Mouse (Mus musculus) left cerebral cortex, postnatal 4 days (tissue): ENCODE results near the gene Vmn2r56. TPM values are rescaled to one million over a fixed set of nuclear protein-coding genes. Genes with fewer than 3 reads are reported as not detected.
"Not testable (repeated sequence)": the region's sequence is repeated elsewhere in the genome, so short reads cannot be mapped to it uniquely, and the experiment has no call there.

Experiments used
- DNase-seq: peaks from one replicate; pipeline ENCODE4 v3.0.0-alpha.2; 2022
- intact Hi-C: fragments of 180-260 bp; cut with DNase I; formaldehyde crosslinking; loops from one replicate; pipeline ENCODE4 v1.15.1; 2025
- total RNA-seq, 2 experiments: library from RNA; stranded (reverse); gene quantifications; 2 replicates each; pipeline ENCODE4 v1.2.3; 2021

The Vmn2r56 gene
- total RNA-seq: under 1 TPM in 1 of 2 experiments, not detected in 1; 0.06 TPM

DNA sequence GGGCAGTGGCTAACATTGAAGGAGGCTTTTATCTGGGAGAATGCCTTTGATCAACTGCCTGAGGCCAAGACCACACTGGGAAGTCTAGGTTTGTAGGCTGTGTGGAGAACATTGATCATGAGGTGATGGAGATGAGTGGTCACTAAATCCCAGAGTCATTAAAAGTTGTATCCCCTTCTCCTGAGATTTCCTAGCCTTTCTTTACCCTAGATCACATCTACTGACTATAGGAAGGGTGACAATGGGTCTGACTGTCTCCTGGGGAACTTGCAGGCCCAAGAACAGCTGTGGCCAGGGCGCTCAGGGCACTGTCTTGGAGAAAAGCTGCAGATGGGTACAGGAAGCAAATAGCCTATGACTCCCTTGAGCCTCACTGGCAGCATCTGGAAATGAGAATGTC lies at the start of gene Vmn2r56:
Gene Vmn2r56, minus strand, starts transcription at position 101 of the 400 bp plus-strand sequence.
- intact Hi-C loops: no loop called here
- no peak for DNase-seq

DNA sequence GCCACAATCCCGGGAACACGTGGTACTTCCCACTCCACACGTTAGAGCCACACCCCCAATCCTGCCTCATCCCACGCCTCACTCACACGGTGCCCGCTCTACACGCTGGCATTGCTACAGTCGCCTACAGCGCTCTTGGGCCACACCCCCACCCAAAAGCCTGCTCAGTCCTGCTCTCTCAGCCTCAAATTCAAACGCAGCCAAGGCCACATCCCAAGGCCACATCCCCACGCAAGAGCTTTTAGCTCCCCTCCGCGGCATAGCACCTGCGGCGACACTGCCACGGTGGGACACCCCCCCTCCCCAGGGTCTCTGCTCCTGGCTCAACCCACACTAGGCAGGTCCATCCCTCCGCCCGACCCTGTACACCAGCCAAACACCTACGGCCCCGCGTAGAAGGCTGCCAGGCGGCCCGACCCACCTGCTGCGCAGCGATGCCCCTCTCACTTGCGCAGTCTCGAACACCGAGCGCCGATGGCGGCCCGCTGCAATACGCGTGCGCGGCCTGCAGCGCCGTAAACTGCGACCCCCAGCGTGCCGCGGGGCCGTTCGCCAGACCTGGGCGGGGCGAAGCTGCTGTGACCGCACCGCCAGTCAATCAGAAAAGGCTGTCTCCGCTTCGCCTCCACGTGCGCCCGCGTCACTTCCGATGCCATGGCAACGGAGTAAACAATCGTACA lies 45.5 kb upstream of the Vmn2r56 start:
- intact Hi-C loops: no loop called here
- peak; percentile 93 for DNase-seq

DNA sequence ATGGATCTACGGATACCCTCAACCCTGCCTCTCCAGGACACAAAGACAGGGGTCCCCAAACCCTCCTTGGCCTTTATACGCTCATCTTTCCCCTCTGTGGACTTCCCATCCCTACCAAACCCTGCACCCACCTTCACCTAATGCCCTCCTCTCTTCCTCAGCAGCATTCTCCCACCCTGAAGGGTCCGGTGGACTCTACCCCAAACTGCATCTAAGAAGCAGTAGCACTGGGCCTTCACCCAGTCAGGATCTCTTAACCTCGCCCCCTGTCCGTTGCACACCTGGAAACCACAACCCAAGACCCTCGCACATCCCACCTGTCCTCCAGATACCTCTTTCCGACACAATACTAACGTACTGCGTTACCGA lies 45.0 kb upstream of the Vmn2r56 start:
- intact Hi-C loops: no loop called here
- no peak for DNase-seq

DNA sequence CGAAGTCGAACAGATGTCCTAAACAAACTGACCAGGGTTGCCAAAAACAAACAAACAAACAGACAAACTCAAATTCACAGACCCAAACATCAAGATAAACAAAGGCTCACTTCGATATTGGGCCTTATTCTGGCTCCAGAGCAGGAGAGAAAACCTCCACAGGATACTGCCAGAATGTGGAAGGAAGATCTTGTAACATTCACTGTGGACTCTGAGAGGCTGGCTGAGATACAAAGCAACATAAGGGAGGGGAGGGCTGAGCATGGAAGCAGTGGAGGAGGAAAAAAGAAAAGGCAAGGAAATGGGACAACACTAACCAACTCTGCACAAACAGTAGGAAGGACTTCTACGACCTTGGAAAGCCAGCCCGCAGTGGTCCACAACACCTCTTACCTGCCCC lies 44.3 kb upstream of the Vmn2r56 start:
- intact Hi-C loops: no loop called here

DNA sequence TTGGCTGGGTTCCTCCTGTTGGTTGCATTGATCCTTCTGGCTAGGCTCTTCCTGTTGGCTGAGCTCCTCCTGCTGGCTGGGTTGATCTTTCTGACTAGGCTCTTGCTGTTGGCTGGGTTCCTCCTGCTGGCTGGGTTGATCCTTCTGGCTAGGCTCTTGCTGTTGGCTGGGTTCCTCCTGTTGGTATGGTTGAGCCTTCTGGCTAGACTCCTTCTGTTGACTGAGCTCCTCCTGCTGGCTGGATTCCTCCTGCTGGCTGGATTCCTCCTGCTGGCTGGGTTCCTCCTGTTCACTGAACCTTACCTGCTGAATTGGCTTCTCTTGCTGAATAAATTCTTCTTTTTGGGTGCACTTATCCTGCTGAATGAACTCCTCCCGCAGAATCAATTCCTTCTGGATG lies 39.8 kb upstream of the Vmn2r56 start:
- intact Hi-C loops: no loop called here
- DNase-seq: peak; percentile 70

More for the DNA sequence above, 44.3 kb upstream of the Vmn2r56 start:
- DNase-seq: no peak

DNA sequence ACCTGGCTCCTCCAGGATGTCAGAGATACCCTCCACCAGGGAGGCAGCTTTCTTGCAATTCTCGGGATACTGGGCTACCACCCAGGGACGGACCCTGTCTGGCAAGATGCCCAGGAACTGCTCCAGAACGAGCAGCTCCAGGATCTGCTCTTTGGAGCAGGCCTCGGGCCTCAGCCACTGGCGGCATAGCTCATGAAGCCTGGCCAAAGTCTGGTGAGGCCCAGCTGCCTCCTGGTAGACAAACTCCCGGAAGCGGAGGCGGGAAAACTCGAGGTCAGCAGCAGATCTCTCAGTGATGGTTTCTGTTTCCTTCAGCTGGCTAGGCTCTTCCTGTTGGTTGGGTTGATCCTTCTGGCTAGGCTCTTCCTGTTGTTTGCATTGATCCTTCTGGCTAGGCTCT lies 39.3 kb upstream of the Vmn2r56 start:
- intact Hi-C loops: no loop called here
- DNase-seq: peak; percentile 28

DNA sequence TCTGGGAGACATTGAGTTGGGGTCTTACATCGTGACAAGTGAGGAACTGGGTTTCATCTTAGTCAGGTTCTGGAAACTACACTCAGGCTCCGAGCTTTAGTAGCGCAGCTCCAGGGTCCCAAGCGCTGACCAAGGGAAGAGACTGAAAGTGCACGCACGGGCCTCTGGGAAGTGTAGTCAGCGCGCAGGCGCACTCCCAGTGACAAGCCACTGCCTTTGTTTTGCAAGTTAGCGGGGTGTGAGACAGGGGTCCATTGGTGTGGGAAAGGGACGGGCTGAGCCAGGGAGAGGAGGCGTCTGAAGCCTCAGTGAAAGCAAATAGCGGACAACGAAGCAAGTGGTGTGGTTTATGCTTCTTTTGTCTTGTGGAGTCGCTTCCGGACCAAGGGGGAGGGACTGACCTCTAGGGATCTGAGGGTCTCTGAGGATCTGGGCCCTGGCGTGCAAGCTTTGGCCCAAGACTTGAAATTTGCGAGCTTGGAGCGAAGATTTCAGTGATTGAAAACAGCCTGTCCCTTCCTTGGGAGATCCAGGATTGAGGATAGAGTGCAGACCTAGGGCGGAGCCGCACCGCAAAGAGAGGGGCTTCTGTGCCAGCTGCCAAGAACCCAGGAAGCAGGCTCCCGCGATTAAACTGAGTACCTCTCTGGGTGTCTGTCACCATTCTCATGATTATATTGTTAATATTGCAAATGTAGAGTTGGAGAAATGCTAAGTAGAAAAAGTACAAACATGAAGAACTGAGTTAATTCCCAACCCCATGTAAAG lies 14.8 kb upstream of the Vmn2r56 start:
- DNase-seq: peak; percentile 6
- intact Hi-C loops: no loop called here

DNA sequence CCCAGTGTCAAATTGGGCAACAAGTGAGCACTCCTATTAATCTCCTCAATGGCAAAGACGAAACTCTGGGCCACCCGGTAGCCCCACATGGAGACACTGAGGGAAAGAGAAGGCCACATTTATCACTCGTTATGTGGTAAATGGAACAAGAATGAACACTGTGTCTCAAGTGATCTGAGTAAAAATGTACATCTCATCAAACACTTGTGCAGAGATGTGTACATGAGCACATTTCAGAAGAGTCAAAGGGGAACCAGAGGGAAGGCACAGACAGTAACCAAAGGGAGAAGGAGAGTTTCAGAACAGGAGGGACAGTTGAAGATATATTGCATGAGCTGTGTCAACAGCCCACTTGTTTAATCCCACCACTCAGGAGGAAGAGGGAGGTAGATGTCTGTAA lies 49.9 kb downstream of the Vmn2r56 start, which contains the start of gene Vmn2r55:
Gene Vmn2r55, minus strand, starts transcription at position 101 of the 400 bp plus-strand sequence.
- intact Hi-C loops, DNase-seq: not testable (repeated sequence)

DNA sequence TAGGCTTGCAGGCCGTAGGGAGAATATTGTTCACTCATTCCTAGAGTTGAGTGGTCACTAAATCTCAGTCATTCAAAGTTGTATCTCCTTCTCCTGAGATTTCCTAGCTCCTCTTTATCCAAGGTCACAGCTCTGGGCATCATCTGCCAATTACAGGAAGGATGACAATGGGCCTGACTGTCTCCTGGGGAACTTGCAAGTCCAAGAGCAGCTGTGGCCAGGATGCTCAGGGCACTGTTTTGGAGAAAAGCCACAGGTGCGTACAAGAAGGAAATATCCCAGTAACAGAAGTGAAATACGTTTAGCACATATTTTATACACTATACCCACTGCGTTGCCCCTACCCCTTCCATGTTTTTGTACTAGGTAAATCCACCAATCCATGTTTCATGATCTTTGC lies 94.6 kb downstream of the Vmn2r56 start, which contains the start of gene Vmn2r54:
Gene Vmn2r54, minus strand, starts transcription at position 101 of the 400 bp plus-strand sequence.
- intact Hi-C loops: not testable (repeated sequence)

More for the DNA sequence above, 94.6 kb downstream of the Vmn2r56 start, which contains the start of gene Vmn2r54:
- DNase-seq: not testable (repeated sequence)

Other genes with a start within 250 kb of the Vmn2r56 start
- not detected for gene 2900092C05Rik, start 222.5 kb downstream of the Vmn2r56 start, total RNA-seq
- gene Vmn2r53, start 126.2 kb downstream of the Vmn2r56 start, total RNA-seq: under 1 TPM; 0.06 to 0.12 TPM
- gene Vmn2r54, start 94.7 kb downstream of the Vmn2r56 start, total RNA-seq: not detected
- gene Vmn2r55, start 50.0 kb downstream of the Vmn2r56 start, total RNA-seq: not detected
- 10 to 100 TPM; 28.0 to 32.9 TPM for gene Zscan18, start 68.6 kb upstream of the Vmn2r56 start, total RNA-seq
- 10 to 100 TPM; 25.9 to 26.3 TPM for gene Zfp329, start 83.9 kb upstream of the Vmn2r56 start, total RNA-seq
- gene Zfp110, start 99.8 kb upstream of the Vmn2r56 start, total RNA-seq: 10 to 100 TPM; 20.7 to 22.7 TPM
- gene Zfp128, start 146.2 kb upstream of the Vmn2r56 start, total RNA-seq: 10 to 100 TPM in 1 of 2 experiments, 1 to 10 TPM in 1; 9.9 to 10.2 TPM
- gene Zscan22, start 162.8 kb upstream of the Vmn2r56 start, total RNA-seq: 10 to 100 TPM; 13.1 to 13.7 TPM
- gene Rps5, start 187.3 kb upstream of the Vmn2r56 start, total RNA-seq: 100 to 1,000 TPM; 784 to 787 TPM
- gene Rnf225, start 192.4 kb upstream of the Vmn2r56 start, total RNA-seq: 1 to 10 TPM; 1.2 to 1.6 TPM
- gene Zfp324, start 230.8 kb upstream of the Vmn2r56 start, total RNA-seq: 10 to 100 TPM; 17.5 to 17.8 TPM
- 1 to 10 TPM; 8.6 to 9.0 TPM for gene Zfp446, start 242.8 kb upstream of the Vmn2r56 start, total RNA-seq